Mouse (Mus musculus) intestine, embryonic 14.5 days (tissue): ENCODE data around the gene Prrc2a. TPM values are rescaled to one million over a fixed set of nuclear protein-coding genes. Genes with fewer than 3 reads are reported as not detected.
A peak's percentile ranks its signal among the peaks of the same experiment; 100 is the strongest.

ENCODE experiments used
- ATAC-seq: fragments of 200-750 bp; cut with Nextera tagmentation; replicated peaks from 2 replicates; pipeline ENCODE4 v1.8.0; 2017; ENCODE audit warnings: low read depth, moderate number of reproducible peaks, moderate TSS enrichment, moderate library complexity; ENCODE audit not compliant: low FRiP score, low TSS enrichment
- DNase-seq: peaks from one replicate; pipeline ENCODE4 v3.0.0-alpha.2; 2018; ENCODE audit warnings: low spot score
- H3K27ac ChIP-seq: fragments of 300-500 bp; sonication (generic); 2 replicates; pipeline ENCODE4 v1.5.1; 2014; ENCODE audit warnings: low read depth, mild to moderate bottlenecking, control low read depth
- H3K27me3 ChIP-seq: fragments of 300-500 bp; sonication (generic); replicated peaks from 2 replicates; pipeline ENCODE4 v1.6.1; 2014; ENCODE audit warnings: low read length, control low read depth; ENCODE audit not compliant: control insufficient read depth, insufficient read depth
- H3K36me3 ChIP-seq: fragments of 300-500 bp; sonication (generic); 2 replicates; pipeline ENCODE4 v1.6.1; 2014; ENCODE audit warnings: low read length, control low read depth; ENCODE audit not compliant: control insufficient read depth, insufficient read depth
- H3K4me1 ChIP-seq: fragments of 300-500 bp; sonication (generic); replicated peaks from 2 replicates; pipeline ENCODE4 v1.6.1; 2014; ENCODE audit warnings: low read length, control low read depth, mixed read lengths; ENCODE audit not compliant: control insufficient read depth, insufficient read depth
- H3K4me2 ChIP-seq: fragments of 300-500 bp; sonication (generic); 2 replicates; pipeline ENCODE4 v1.6.1; 2014; ENCODE audit warnings: low read length
- H3K4me3 ChIP-seq: fragments of 300-500 bp; sonication (generic); 2 replicates; pipeline ENCODE4 v1.5.1; 2014; ENCODE audit warnings: low read depth, low read length, control low read depth, mixed read lengths
- H3K9ac ChIP-seq: fragments of 300-500 bp; sonication (generic); 2 replicates; pipeline ENCODE4 v1.6.1; 2014; ENCODE audit warnings: mild to moderate bottlenecking, low read length
- H3K9me3 ChIP-seq: fragments of 300-500 bp; sonication (generic); 2 replicates; pipeline ENCODE4 v1.6.1; 2016; ENCODE audit warnings: low read length, control low read depth; ENCODE audit not compliant: control insufficient read depth
- WGBS: fragments of 180-500 bp; shearing (Covaris S2); extraction: QIAGEN DNeasy Blood & Tissue Kit; methylation state at CpG from one replicate; pipeline ENCODE4 v1.1.7; 2014; 5-methylcytosine and 5-hydroxymethylcytosine counted together
- polyA plus RNA-seq: library from polyadenylated mRNA; unstranded; fragments of >200 nt; fragmentation: Nextera tagmentation; extraction: Ambion mirVana; gene quantifications from 2 replicates; pipeline ENCODE4 v1.2.1, GENCODE M21; 2014

Prrc2a gene
- polyA plus RNA-seq, 1 experiment from 2014 or later, result 186 TPM

DNA sequence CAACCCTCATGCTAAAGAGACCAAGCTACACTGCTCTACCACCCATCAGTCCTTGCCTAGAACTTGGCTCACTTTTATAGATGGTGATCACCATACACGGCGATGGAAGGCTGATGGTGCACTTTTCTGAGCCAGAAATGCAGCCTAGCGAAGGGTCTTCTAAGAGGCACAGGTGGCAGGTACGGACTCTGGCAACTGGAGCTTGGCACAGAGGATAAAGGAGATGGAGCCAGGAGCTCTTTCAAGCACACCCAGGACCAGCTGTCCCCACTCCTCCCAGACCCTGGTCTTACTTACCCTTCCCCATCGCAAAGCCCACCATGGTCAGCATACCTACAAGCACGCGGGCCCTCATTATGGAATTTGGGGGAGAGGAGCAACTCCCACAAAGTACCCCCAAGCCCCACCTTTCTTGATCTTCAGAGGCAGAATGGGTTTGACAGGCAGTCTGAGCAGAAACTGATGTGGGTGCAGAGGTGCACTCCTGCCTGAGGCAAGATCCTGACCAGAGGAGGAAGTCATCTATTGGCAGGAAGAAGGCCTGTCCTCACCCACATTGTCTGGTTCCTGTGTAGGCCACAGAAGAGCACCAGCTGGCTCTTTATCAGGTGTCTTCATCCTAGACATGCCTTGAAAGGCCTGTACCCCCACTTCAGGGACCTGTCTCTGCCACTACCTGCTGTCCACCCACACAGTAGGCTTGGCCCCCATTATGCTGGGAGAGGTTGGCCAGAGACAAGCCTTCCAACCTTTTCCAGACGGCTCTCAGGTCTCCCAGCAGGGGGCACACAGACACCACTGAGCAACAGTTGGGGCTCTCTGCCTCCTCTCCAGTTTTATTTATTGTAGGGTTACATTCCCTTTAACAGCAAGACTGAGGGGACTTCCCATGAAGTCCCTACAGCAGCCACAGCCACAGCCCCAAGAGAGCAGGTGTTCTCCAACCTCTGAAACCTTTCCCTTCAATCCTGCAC is 49.4 kb downstream of the Prrc2a start, which contains the start of gene Ly6g5b:
Gene Ly6g5b (minus strand): TSS at position 383 of the 974 bp plus-strand sequence.
- Histone ChIP-seq H3K4me3 (no peak within 1 kb of the TSS), H3K9me3 (no peaks in the 10 kb centered on the region), H3K9ac (no peak within 1 kb of the TSS), H3K27me3 (no peaks in the 10 kb centered on the region), H3K4me1 (peaks cover 5% of the 10 kb centered on the region), H3K4me2 (no peak within 1 kb of the TSS), H3K36me3 (peaks cover 54% of the 10 kb centered on the region), H3K27ac (no peak within 1 kb of the TSS)
- ATAC-seq, result no peak
- no peak for DNase-seq
- WGBS, result 85% methylated on average over 8 of the region's 8 CpGs

DNA sequence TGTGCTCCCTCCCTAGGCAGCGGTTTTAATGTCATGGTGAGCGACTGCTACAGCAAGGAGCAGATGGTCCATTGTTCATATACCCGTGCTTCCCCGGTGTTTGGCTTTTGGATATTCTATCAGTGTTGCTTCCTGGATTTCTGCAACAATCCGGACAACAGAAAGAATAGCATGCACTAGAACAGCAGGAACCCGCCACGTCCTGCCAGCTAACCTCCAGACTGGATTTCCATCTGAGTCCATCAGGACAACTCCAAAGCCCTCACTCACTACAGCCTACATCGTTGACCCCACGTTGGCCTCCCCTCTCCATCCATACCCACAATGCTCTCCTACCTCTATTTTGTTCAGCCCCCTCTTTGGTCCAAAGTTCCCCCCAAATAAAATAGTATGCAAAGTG is 52.9 kb downstream of the Prrc2a start:
- DNase-seq, result no peak
- H3K4me1 ChIP-seq, result no peaks in the 10 kb centered on the region
- H3K9me3 ChIP-seq, result no peaks in the 10 kb centered on the region
- H3K36me3 ChIP-seq, result peaks cover 25% of the 10 kb centered on the region
- H3K4me2 ChIP-seq, result no peak overlapping the region
- H3K4me3 ChIP-seq, result no peak overlapping the region
- no peaks in the 10 kb centered on the region for H3K27me3 ChIP-seq
- 76% methylated on average over 9 of the region's 9 CpGs for WGBS
- no peak overlapping the region for H3K9ac ChIP-seq
- H3K27ac ChIP-seq, result no peak overlapping the region
- ATAC-seq, result no peak

DNA sequence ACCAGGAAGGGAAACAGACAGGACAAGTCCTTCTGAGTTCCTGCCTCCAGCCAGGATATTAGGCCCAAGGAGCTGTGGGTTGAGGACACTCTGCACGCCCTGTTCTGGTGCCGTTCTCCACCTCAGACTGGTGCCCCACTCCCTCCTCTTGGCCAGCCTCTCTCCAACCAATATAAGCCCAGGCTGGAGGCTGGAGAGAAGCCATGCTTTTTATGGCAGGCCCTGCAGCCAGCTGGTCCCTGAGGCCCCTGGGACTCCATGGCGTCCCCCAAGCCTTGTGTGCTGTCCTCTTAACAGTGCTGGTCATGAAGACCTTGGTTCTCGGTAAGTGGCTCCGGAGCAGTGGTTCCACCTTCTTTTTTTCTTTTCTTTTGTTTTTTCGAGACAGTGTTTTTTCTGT is 56.6 kb downstream of the Prrc2a start, which contains the start of gene Ly6g5c:
Gene Ly6g5c (plus strand): TSS at position 183 of the 400 bp plus-strand sequence.
- peaks cover 4% of the 10 kb centered on the region for H3K36me3 ChIP-seq
- no peak for DNase-seq
- H3K4me1 ChIP-seq, result peaks cover 1% of the 10 kb centered on the region; the same call in 1 of the 2 replicates
- no peak for ATAC-seq
- no peaks in the 10 kb centered on the region for H3K27me3 ChIP-seq
- WGBS, result 79% methylated on average over 6 of the region's 6 CpGs
- H3K4me2 ChIP-seq, result no peak within 1 kb of the TSS
- no peak within 1 kb of the TSS for H3K27ac ChIP-seq
- no peak within 1 kb of the TSS for H3K9ac ChIP-seq
- H3K9me3 ChIP-seq, result no peaks in the 10 kb centered on the region
- no peak within 1 kb of the TSS for H3K4me3 ChIP-seq

DNA sequence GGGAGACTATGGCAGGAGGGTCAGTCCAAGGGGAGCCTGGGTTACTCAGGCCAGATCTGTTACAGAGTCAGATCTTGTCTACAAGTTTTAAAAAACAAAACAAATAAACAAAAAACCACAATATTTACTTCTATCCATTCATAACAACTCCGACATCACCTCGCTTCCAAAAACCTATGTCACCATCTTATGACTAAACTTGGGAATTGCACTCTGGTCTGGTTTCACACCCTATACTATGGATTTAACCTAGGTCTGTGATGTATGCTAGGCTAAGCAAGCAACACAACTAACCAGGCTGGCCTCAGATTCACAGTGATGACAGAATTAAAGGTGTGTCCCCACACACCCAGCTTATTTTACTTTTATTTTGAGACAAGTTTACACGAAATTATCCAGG is 58.2 kb downstream of the Prrc2a start:
- Histone ChIP-seq H3K4me2 (no peak overlapping the region), H3K36me3 (peaks cover 20% of the 10 kb centered on the region), H3K9me3 (no peaks in the 10 kb centered on the region), H3K27me3 (no peaks in the 10 kb centered on the region), H3K27ac (no peak overlapping the region), H3K4me1 (peaks cover 5% of the 10 kb centered on the region), H3K4me3 (no peak overlapping the region), H3K9ac (no peak overlapping the region)
- no peak for ATAC-seq
- no peak for DNase-seq
- 63% methylated on average over 3 of the region's 3 CpGs for WGBS

DNA sequence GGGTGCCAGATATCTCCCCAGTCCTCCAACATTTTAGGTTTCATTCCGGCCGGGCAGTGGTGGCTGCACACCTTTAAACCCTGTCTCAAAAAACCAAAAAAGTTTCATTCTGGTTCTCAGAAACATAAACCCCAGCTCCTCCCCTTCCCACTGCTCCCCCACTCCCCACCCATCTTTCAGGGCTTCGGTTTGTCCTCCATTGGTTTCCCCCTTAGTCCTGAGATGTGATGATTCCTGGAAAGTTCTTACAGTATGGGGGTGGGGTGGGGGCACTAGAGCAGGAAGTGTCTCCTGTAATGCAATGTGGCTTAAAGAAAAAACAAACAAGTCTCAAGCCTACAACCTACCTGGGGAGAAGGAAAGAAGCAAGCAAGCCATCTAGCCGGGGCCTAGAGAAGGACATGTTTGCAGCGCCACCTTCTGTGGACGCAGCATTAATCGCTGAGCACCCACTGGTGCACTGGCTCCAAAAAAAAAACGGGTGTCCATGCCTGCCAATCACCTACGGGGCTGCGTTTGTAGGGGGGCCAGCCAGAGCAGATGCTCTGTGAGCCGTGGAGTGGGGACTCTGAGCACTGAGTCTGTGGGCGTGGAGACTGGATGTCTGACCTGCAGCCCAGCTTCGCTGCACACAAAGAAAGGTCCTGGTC is 58.8 kb downstream of the Prrc2a start:
- H3K36me3 ChIP-seq, result peaks cover 26% of the 10 kb centered on the region
- peaks cover 5% of the 10 kb centered on the region for H3K4me1 ChIP-seq
- no peak overlapping the region for H3K27ac ChIP-seq
- DNase-seq, result no peak
- H3K9ac ChIP-seq, result no peak overlapping the region
- no peaks in the 10 kb centered on the region for H3K9me3 ChIP-seq
- WGBS, result 29% methylated on average over 13 of the region's 13 CpGs
- H3K27me3 ChIP-seq, result no peaks in the 10 kb centered on the region
- H3K4me3 ChIP-seq, result no peak overlapping the region
- peak overlapping the region; percentile 12; the same call in 1 of the 2 replicates for H3K4me2 ChIP-seq
- no peak for ATAC-seq

DNA sequence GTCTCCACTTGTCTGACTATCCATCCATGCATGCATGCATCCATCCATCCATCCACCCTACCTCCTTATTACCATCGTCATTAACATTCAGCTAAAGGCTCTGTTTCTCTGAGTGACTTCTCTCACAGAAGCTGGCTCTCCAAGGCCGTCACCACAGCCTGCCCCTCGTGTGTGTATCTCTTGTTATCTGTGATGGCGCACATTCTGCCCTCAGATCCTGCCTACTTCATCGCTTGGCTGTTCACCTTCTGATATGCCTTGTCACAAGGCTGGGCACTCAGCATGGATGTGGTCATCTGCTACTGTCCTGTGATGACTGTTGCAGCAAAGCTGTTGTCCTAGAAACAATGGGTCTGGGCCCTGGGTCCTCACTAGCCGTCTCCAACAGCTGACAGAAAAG is 59.9 kb downstream of the Prrc2a start:
- no peak for DNase-seq
- H3K27me3 ChIP-seq, result no peaks in the 10 kb centered on the region

DNA sequence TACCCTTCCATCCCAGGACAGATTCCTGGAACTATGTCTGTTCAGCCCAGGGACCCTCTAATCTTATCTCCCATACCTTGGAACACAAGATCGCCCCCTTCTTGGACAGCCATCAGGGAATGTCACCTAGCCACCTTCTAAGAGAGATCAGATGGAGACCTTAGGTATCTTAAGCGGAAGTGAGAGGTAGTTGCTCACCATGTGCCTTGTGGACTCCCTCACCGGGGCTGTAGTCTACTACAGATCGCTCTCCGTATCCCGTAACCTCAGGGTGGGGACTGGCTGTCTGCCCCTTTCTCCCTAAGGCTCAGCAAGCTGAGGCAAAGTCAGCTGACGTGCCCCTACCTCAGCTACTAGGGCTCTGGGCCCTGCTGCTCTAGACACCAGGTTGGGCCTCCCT is 60.6 kb downstream of the Prrc2a start:
- WGBS, result 82% methylated on average over 7 of the region's 7 CpGs
- Histone ChIP-seq H3K27me3 (no peaks in the 10 kb centered on the region), H3K9ac (no peak overlapping the region), H3K4me1 (peaks cover 5% of the 10 kb centered on the region), H3K4me3 (no peak overlapping the region), H3K4me2 (no peak overlapping the region), H3K9me3 (no peaks in the 10 kb centered on the region), H3K36me3 (peaks cover 44% of the 10 kb centered on the region), H3K27ac (no peak overlapping the region)
- ATAC-seq (no peak), DNase-seq (no peak)

More for the DNA sequence above, 59.9 kb downstream of the Prrc2a start:
- no peak overlapping the region for H3K27ac ChIP-seq
- H3K4me3 ChIP-seq, result no peak overlapping the region
- peaks cover 37% of the 10 kb centered on the region for H3K36me3 ChIP-seq
- H3K9ac ChIP-seq, result no peak overlapping the region
- no peaks in the 10 kb centered on the region for H3K9me3 ChIP-seq
- WGBS, result 73% methylated on average over 6 of the region's 6 CpGs
- no peak for ATAC-seq
- peaks cover 5% of the 10 kb centered on the region for H3K4me1 ChIP-seq
- no peak overlapping the region for H3K4me2 ChIP-seq

DNA sequence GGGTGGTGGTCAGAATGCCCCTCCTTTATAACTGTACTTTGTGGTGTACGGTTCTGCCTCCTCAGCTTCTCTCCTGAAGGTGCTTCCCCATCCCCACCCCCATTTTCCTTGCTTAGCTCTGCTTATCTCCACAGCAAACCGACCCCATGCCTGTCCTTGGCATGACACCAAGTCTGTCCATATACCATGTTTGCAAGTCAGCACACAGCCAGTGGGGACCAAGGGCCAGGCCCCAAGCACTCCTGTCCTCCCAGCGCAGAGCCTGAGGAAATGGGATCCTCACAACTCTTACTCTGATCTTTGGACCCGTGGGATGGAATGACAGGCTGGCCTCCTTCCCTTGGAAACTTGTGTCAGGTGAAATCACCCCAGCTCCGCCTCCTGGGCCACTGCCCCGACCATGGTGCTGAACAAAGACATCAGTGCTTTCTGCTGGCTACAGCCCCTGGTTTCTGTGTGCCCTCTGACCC is 61.4 kb downstream of the Prrc2a start:
- H3K4me3 ChIP-seq, result no peak overlapping the region
- no peak overlapping the region for H3K9ac ChIP-seq
- no peaks in the 10 kb centered on the region for H3K27me3 ChIP-seq
- H3K36me3 ChIP-seq, result peaks cover 52% of the 10 kb centered on the region
- peaks cover 5% of the 10 kb centered on the region for H3K4me1 ChIP-seq
- ATAC-seq (no peak; the same call in 1 of the 2 replicates), DNase-seq (no peak)
- 56% methylated on average over 6 of the region's 6 CpGs for WGBS
- H3K9me3 ChIP-seq, result no peaks in the 10 kb centered on the region
- H3K4me2 ChIP-seq, result no peak overlapping the region
- no peak overlapping the region for H3K27ac ChIP-seq
